Mouse (Mus musculus): Measurements from ENCODE around the gene Nfia. TPM values are rescaled to one million over a fixed set of nuclear protein-coding genes. Genes with fewer than 3 reads are reported as not detected.

Gene Nfia
- polyA plus RNA-seq, 1 experiment from 2014 or later: 42.0 TPM

- Histone ChIP-seq H3K4me3 (no peak overlapping the region), H3K27me3 (replicated peaks) (no peaks in the 10 kb centered on the region), H3K4me2 (no peak overlapping the region), H3K9me3 (replicated peaks) (no peaks in the 10 kb centered on the region), H3K9ac (no peak overlapping the region), H3K4me1 (replicated peaks) (peaks cover 10% of the 10 kb centered on the region; the same call in 1 of the 2 replicates), H3K27ac (ENCODE audit: poor library complexity, severe bottlenecking) (no peak overlapping the region), H3K36me3 (peaks cover 4% of the 10 kb centered on the region; the same call in 1 of the 2 replicates)
- no peak for ATAC-seq (ENCODE audit: insufficient number of reproducible peaks, low FRiP score)
- WGBS: 81% methylated on average over 11 of the region's 11 CpGs
Measured at GRCm38 (mm10) chr4:97953886-97954285, 181.4 kb downstream of the Nfia start.

- Histone ChIP-seq H3K36me3 (peaks cover 8% of the 10 kb centered on the region; the same call in 1 of the 2 replicates), H3K4me2 (no peak overlapping the region), H3K27me3 (replicated peaks) (no peaks in the 10 kb centered on the region), H3K4me3 (no peak overlapping the region), H3K27ac (ENCODE audit: poor library complexity, severe bottlenecking) (no peak overlapping the region), H3K9me3 (replicated peaks) (no peaks in the 10 kb centered on the region), H3K9ac (no peak overlapping the region), H3K4me1 (replicated peaks) (no peaks in the 10 kb centered on the region)
- whole genome bisulfite sequencing: 77% methylated on average over 5 of the region's 5 CpGs
- no peak for ATAC-seq (ENCODE audit: insufficient number of reproducible peaks, low FRiP score)
Measured at GRCm38 (mm10) chr4:97958121-97958520, 185.6 kb downstream of the Nfia start.

- Histone ChIP-seq H3K4me1 (replicated peaks) (peaks cover 9% of the 10 kb centered on the region; the same call in 1 of the 2 replicates), H3K9ac (no peak overlapping the region), H3K4me3 (no peak overlapping the region), H3K36me3 (peaks cover 7% of the 10 kb centered on the region; the same call in 1 of the 2 replicates), H3K27me3 (replicated peaks) (no peaks in the 10 kb centered on the region), H3K4me2 (no peak overlapping the region), H3K27ac (ENCODE audit: poor library complexity, severe bottlenecking) (no peak overlapping the region), H3K9me3 (replicated peaks) (no peaks in the 10 kb centered on the region)
- no peak for ATAC-seq (ENCODE audit: insufficient number of reproducible peaks, low FRiP score)
- 77% methylated on average over 7 of the region's 7 CpGs for WGBS
Measured at GRCm38 (mm10) chr4:97962856-97963255, 190.3 kb downstream of the Nfia start.

GRCm38 (mm10) chr4:97963951-97964350, 191.4 kb downstream of the Nfia start:
- H3K4me2 ChIP-seq: no peak overlapping the region
- no peaks in the 10 kb centered on the region for H3K27me3 ChIP-seq (replicated peaks)
- H3K9ac ChIP-seq: no peak overlapping the region
- WGBS: 67% methylated on average over 1 of the region's 1 CpGs
- no peak overlapping the region for H3K4me3 ChIP-seq
- ATAC-seq (ENCODE audit: insufficient number of reproducible peaks, low FRiP score): no peak
- H3K27ac ChIP-seq (ENCODE audit: poor library complexity, severe bottlenecking): no peak overlapping the region
- peaks cover 7% of the 10 kb centered on the region; the same call in 1 of the 2 replicates for H3K36me3 ChIP-seq
- peaks cover 14% of the 10 kb centered on the region; the same call in 1 of the 2 replicates for H3K4me1 ChIP-seq (replicated peaks)
- H3K9me3 ChIP-seq (replicated peaks): no peaks in the 10 kb centered on the region

- Histone ChIP-seq H3K4me1 (replicated peaks) (peaks cover 16% of the 10 kb centered on the region), H3K27ac (ENCODE audit: poor library complexity, severe bottlenecking) (no peak overlapping the region), H3K27me3 (replicated peaks) (no peaks in the 10 kb centered on the region), H3K9ac (no peak overlapping the region), H3K4me2 (no peak overlapping the region), H3K4me3 (no peak overlapping the region), H3K9me3 (replicated peaks) (no peaks in the 10 kb centered on the region), H3K36me3 (peaks cover 3% of the 10 kb centered on the region; the same call in 1 of the 2 replicates)
- no peak for ATAC-seq (ENCODE audit: insufficient number of reproducible peaks, low FRiP score)
- 85% methylated on average over 7 of the region's 7 CpGs for WGBS
Measured at GRCm38 (mm10) chr4:97968786-97969348, 196.3 kb downstream of the Nfia start.

GRCm38 (mm10) chr4:97973064-97973463, 200.5 kb downstream of the Nfia start:
- Histone ChIP-seq H3K4me2 (no peak overlapping the region), H3K4me1 (replicated peaks) (peaks cover 14% of the 10 kb centered on the region), H3K9ac (no peak overlapping the region), H3K36me3 (no peaks in the 10 kb centered on the region), H3K27ac (ENCODE audit: poor library complexity, severe bottlenecking) (peak overlapping the region; percentile 87), H3K9me3 (replicated peaks) (no peaks in the 10 kb centered on the region), H3K27me3 (replicated peaks) (no peaks in the 10 kb centered on the region), H3K4me3 (no peak overlapping the region)
- no peak for ATAC-seq (ENCODE audit: insufficient number of reproducible peaks, low FRiP score)
- 93% methylated on average over 2 of the region's 2 CpGs for WGBS

- Histone ChIP-seq H3K36me3 (no peaks in the 10 kb centered on the region), H3K4me1 (replicated peaks) (peaks cover 16% of the 10 kb centered on the region), H3K4me2 (no peak overlapping the region), H3K27me3 (replicated peaks) (no peaks in the 10 kb centered on the region), H3K9me3 (replicated peaks) (no peaks in the 10 kb centered on the region), H3K27ac (ENCODE audit: poor library complexity, severe bottlenecking) (peak overlapping the region; percentile 86), H3K4me3 (no peak overlapping the region), H3K9ac (no peak overlapping the region)
- ATAC-seq (ENCODE audit: insufficient number of reproducible peaks, low FRiP score): peak; percentile 76; the same call in 1 of the 2 replicates
- 49% methylated on average over 6 of the region's 6 CpGs for WGBS
Measured at GRCm38 (mm10) chr4:97974037-97974436, 201.5 kb downstream of the Nfia start.

GRCm38 (mm10) chr4:97976891-97977290, 204.4 kb downstream of the Nfia start:
- H3K4me3 ChIP-seq: no peak overlapping the region
- no peaks in the 10 kb centered on the region for H3K27me3 ChIP-seq (replicated peaks)
- no peaks in the 10 kb centered on the region for H3K9me3 ChIP-seq (replicated peaks)
- H3K9ac ChIP-seq: no peak overlapping the region
- H3K36me3 ChIP-seq: no peaks in the 10 kb centered on the region; the same call in 1 of the 2 replicates
- H3K27ac ChIP-seq (ENCODE audit: poor library complexity, severe bottlenecking): no peak overlapping the region
- H3K4me1 ChIP-seq (replicated peaks): peaks cover 16% of the 10 kb centered on the region
- ATAC-seq (ENCODE audit: insufficient number of reproducible peaks, low FRiP score): no peak
- 60% methylated on average over 5 of the region's 5 CpGs for WGBS
- H3K4me2 ChIP-seq: no peak overlapping the region

- H3K27me3 ChIP-seq (replicated peaks): no peaks in the 10 kb centered on the region
- H3K27ac ChIP-seq (ENCODE audit: poor library complexity, severe bottlenecking): no peak overlapping the region
- WGBS: 88% methylated on average over 2 of the region's 2 CpGs
- H3K4me1 ChIP-seq (replicated peaks): peaks cover 21% of the 10 kb centered on the region
- H3K4me3 ChIP-seq: no peak overlapping the region
- H3K9ac ChIP-seq: no peak overlapping the region
- H3K9me3 ChIP-seq (replicated peaks): no peaks in the 10 kb centered on the region
- H3K36me3 ChIP-seq: peaks cover 2% of the 10 kb centered on the region; the same call in 1 of the 2 replicates
- no peak for ATAC-seq (ENCODE audit: insufficient number of reproducible peaks, low FRiP score)
- H3K4me2 ChIP-seq: no peak overlapping the region
Measured at GRCm38 (mm10) chr4:97984361-97984760, 211.8 kb downstream of the Nfia start.

- Histone ChIP-seq H3K36me3 (0 out of 2 replicates have a peak, but pooled peaks cover 2% of the 10 kb centered on the region), H3K9me3 (replicated peaks) (no peaks in the 10 kb centered on the region), H3K27ac (ENCODE audit: poor library complexity, severe bottlenecking) (peak overlapping the region; percentile 25; the same call in 1 of the 2 replicates), H3K27me3 (replicated peaks) (no peaks in the 10 kb centered on the region), H3K9ac (no peak overlapping the region), H3K4me2 (no peak overlapping the region), H3K4me3 (no peak overlapping the region), H3K4me1 (replicated peaks) (peaks cover 32% of the 10 kb centered on the region)
- WGBS: 83% methylated on average over 1 of the region's 1 CpGs
- ATAC-seq (ENCODE audit: insufficient number of reproducible peaks, low FRiP score): no peak
Measured at GRCm38 (mm10) chr4:97986056-97986734, 213.7 kb downstream of the Nfia start.

GRCm38 (mm10) chr4:97986735-97987075, 214.2 kb downstream of the Nfia start:
- H3K4me1 ChIP-seq (replicated peaks): peaks cover 35% of the 10 kb centered on the region
- H3K4me2 ChIP-seq: no peak overlapping the region
- H3K9ac ChIP-seq: no peak overlapping the region
- no peaks in the 10 kb centered on the region for H3K27me3 ChIP-seq (replicated peaks)
- H3K36me3 ChIP-seq: 0 out of 2 replicates have a peak, but pooled peaks cover 2% of the 10 kb centered on the region
- H3K27ac ChIP-seq (ENCODE audit: poor library complexity, severe bottlenecking): 0 out of 2 replicates have a peak overlapping the region, but pooled peaks have one; percentile 25
- no peak overlapping the region for H3K4me3 ChIP-seq
- no peaks in the 10 kb centered on the region for H3K9me3 ChIP-seq (replicated peaks)
- 53% methylated on average over 4 of the region's 4 CpGs for WGBS
- no peak for ATAC-seq (ENCODE audit: insufficient number of reproducible peaks, low FRiP score)

Data from heart, embryonic 12.5 days (tissue).